Comparison of ENCODE assay signal across 15 mouse cellular contexts in the genomic region with DNA sequence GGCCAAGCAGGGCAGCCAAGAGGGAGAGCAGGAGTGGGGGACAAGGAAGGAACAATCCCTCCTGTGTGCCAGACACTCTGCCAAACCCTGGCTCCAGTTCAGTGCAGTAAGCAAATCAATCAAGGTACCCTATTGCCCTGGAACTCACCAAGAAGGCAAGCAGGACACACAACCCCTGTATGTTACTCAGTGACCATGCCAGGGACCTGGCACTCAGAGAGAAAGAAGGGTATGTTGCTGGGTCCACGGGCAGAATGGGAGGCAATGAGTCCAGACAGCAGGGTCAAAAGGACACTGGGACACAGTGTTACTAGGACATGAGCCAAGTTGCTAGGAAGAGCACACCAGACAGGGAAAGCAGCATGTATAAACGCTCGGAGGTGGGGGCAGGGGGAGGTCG. TPM values are rescaled to one million over a fixed set of nuclear protein-coding genes. Genes with fewer than 3 reads are reported as not detected.
DNase-seq lines count a peak whose midpoint lies in the region; ATAC-seq and TF ChIP-seq lines count a peak whose summit lies in the region.
"Had no signal": no experiment of that assay in that cellular context is flagged by ENCODE, and none has a peak within 500 bp of the region (broad histone marks: within the 10 kb centered on the region; RNA-seq: fewer than 3 reads in every experiment).

No protein-coding gene starts in this region.

- 62% methylated on average over 4 of the region's 4 CpGs for WGBS in midbrain, postnatal 0 days
- 66% methylated on average over 4 of the region's 4 CpGs for WGBS in midbrain, embryonic 16.5 days
- WGBS in neural tube, embryonic 15.5 days = 47% methylated on average over 4 of the region's 4 CpGs
- WGBS in intestine, postnatal 0 days = 46% methylated on average over 4 of the region's 4 CpGs

- no peaks in the 10 kb centered on the region for H3K4me1 ChIP-seq in midbrain, postnatal 0 days (ENCODE audit: insufficient read depth, low read length)
- H3K4me1 ChIP-seq in midbrain, embryonic 16.5 days (ENCODE audit: control insufficient read depth, insufficient read depth, low read length) = no peaks in the 10 kb centered on the region
- no peaks in the 10 kb centered on the region for H3K4me1 ChIP-seq in neural tube, embryonic 15.5 days
- no peaks in the 10 kb centered on the region for H3K4me1 ChIP-seq in intestine, postnatal 0 days (replicated peaks; ENCODE audit: control insufficient read depth, insufficient read depth, low read length)

- H3K9me3 ChIP-seq in midbrain, postnatal 0 days (ENCODE audit: low read length) = no peaks in the 10 kb centered on the region
- no peaks in the 10 kb centered on the region for H3K9me3 ChIP-seq in midbrain, embryonic 16.5 days (replicated peaks; ENCODE audit: control insufficient read depth, low read length, poor library complexity, severe bottlenecking)
- no peaks in the 10 kb centered on the region for H3K9me3 ChIP-seq in neural tube, embryonic 15.5 days (replicated peaks)
- H3K9me3 ChIP-seq in intestine, postnatal 0 days (ENCODE audit: control insufficient read depth) = no peaks in the 10 kb centered on the region
- H3K9me3 ChIP-seq: stomach, embryonic 15.5 days had no signal

- no peaks in the 10 kb centered on the region for H3K27me3 ChIP-seq in midbrain, postnatal 0 days (ENCODE audit: insufficient read depth, low read length)
- no peaks in the 10 kb centered on the region for H3K27me3 ChIP-seq in midbrain, embryonic 16.5 days (ENCODE audit: control insufficient read depth, insufficient read depth, low read depth, low read length)
- no peaks in the 10 kb centered on the region for H3K27me3 ChIP-seq in neural tube, embryonic 15.5 days (replicated peaks)
- H3K27me3 ChIP-seq in intestine, postnatal 0 days (replicated peaks; ENCODE audit: control insufficient read depth, insufficient read depth, low read length) = no peaks in the 10 kb centered on the region
- H3K27me3 ChIP-seq: stomach, embryonic 15.5 days had no signal

- no peak overlapping the region for H3K27ac ChIP-seq in midbrain, postnatal 0 days (ENCODE audit: low read depth, low read length)
- H3K27ac ChIP-seq in midbrain, embryonic 16.5 days (ENCODE audit: low read length) = no peak overlapping the region
- H3K27ac ChIP-seq in neural tube, embryonic 15.5 days (replicated peaks) = no peak overlapping the region
- no peak overlapping the region for H3K27ac ChIP-seq in intestine, postnatal 0 days (ENCODE audit: low read depth, low read length)
- H3K27ac ChIP-seq: stomach, embryonic 15.5 days had no signal

- no peak overlapping the region for H3K4me3 ChIP-seq in midbrain, postnatal 0 days (ENCODE audit: low read depth, low read length)
- H3K4me3 ChIP-seq in midbrain, embryonic 16.5 days (ENCODE audit: low read depth, low read length) = no peak overlapping the region
- no peak overlapping the region for H3K4me3 ChIP-seq in neural tube, embryonic 15.5 days (replicated peaks)
- H3K4me3 ChIP-seq in intestine, postnatal 0 days (ENCODE audit: low read depth, low read length) = no peak overlapping the region
- H3K4me3 ChIP-seq: stomach, embryonic 15.5 days had no signal

- DNase-seq in adrenal gland, postnatal 10 days = peak; percentile 26
- DNase-seq in adrenal gland, adult (ENCODE audit: inconsistent age in 2 of 2, low spot score in 1 of 2) = no peak
- DNase-seq in kidney, adult 18-20 months = peak; percentile 61
- no peak for DNase-seq in kidney, postnatal 4 days
- DNase-seq in midbrain, postnatal 0 days (ENCODE audit: low spot score) = peak; percentile 65
- DNase-seq: cerebellum, adult 18-20 months; heart, postnatal 4 days; lung, adult 18-20 months; thymus, postnatal 14 days had no signal

- no peak overlapping the region for H3K4me2 ChIP-seq in midbrain, postnatal 0 days (ENCODE audit: low read depth, low read length, poor library complexity, severe bottlenecking)
- H3K4me2 ChIP-seq in midbrain, embryonic 16.5 days (ENCODE audit: low read length) = no peak overlapping the region
- H3K4me2 ChIP-seq in neural tube, embryonic 15.5 days = no peak overlapping the region
- no peak overlapping the region for H3K4me2 ChIP-seq in intestine, postnatal 0 days (replicated peaks; ENCODE audit: low read depth)
- H3K4me2 ChIP-seq: stomach, embryonic 15.5 days had no signal

- H3K9ac ChIP-seq in midbrain, postnatal 0 days (replicated peaks; ENCODE audit: low read length, poor library complexity, severe bottlenecking) = no peak overlapping the region
- no peak overlapping the region for H3K9ac ChIP-seq in midbrain, embryonic 16.5 days (ENCODE audit: low read depth, low read length)
- H3K9ac ChIP-seq in neural tube, embryonic 15.5 days (replicated peaks) = no peak overlapping the region
- H3K9ac ChIP-seq in intestine, postnatal 0 days (ENCODE audit: low read depth, low read length) = no peak overlapping the region
- H3K9ac ChIP-seq: stomach, embryonic 15.5 days had no signal

- no peaks in the 10 kb centered on the region for H3K36me3 ChIP-seq in midbrain, postnatal 0 days (ENCODE audit: insufficient read depth, low read length)
- H3K36me3 ChIP-seq in midbrain, embryonic 16.5 days (ENCODE audit: control insufficient read depth, insufficient read depth, low read length) = no peaks in the 10 kb centered on the region
- no peaks in the 10 kb centered on the region for H3K36me3 ChIP-seq in neural tube, embryonic 15.5 days
- no peaks in the 10 kb centered on the region for H3K36me3 ChIP-seq in intestine, postnatal 0 days (ENCODE audit: control insufficient read depth, insufficient read depth)
- H3K36me3 ChIP-seq: stomach, embryonic 15.5 days had no signal

- no peak for TF ChIP-seq CTCF in midbrain, postnatal 0 days (IDR thresholded peaks at IDR 0.05)
- no peak for TF ChIP-seq CTCF in intestine, postnatal 0 days (IDR thresholded peaks at IDR 0.05; ENCODE audit: low read depth)

- no peak for ATAC-seq in midbrain, postnatal 0 days (ENCODE audit: low FRiP score)
- ATAC-seq in midbrain, embryonic 16.5 days = no peak
- ATAC-seq in neural tube, embryonic 15.5 days (ENCODE audit: low FRiP score) = peak; percentile 27; the same call in 1 of the 2 replicates
- no peak for ATAC-seq in intestine, postnatal 0 days
- ATAC-seq: forebrain, embryonic 16.5 days had no signal

RNA-seq across cellular contexts. Expression of gene Angpt4, which starts 14.7 kb away (rescaled TPM):
- under 1 TPM in 1 of 2 experiments, not detected in 1; 0.51 TPM for total RNA-seq in adrenal gland, postnatal 10 days (2021)
- total RNA-seq in midbrain, postnatal 0 days (2014; rRNA removed) = 0.24 and 0.38 TPM in 2 replicates
- 0.09 and 0.25 TPM in 2 replicates for polyA plus RNA-seq in midbrain, postnatal 0 days (2015; fragmentation: Nextera tagmentation; extraction: Ambion mirVana)
- 0.14 and 0.30 TPM in 2 replicates for polyA plus RNA-seq in midbrain, embryonic 16.5 days (2015; fragmentation: Nextera tagmentation; extraction: Ambion mirVana)
- 0.50 and 2.1 TPM in 2 replicates for polyA plus RNA-seq in neural tube, embryonic 15.5 days (2015; fragmentation: Nextera tagmentation; extraction: Ambion mirVana)
- 0.18 and 0.27 TPM in 2 replicates for polyA plus RNA-seq in intestine, postnatal 0 days (2015; fragmentation: Nextera tagmentation; extraction: Ambion mirVana)
- total RNA-seq: megakaryocyte-erythroid progenitor cell, adult 5-6 weeks had no signal

RNA-seq across cellular contexts. Expression of gene Fam110a, which starts 54.3 kb away (rescaled TPM):
- 1 to 10 TPM; 7.0 to 9.7 TPM for total RNA-seq in adrenal gland, postnatal 10 days (2021)
- total RNA-seq in midbrain, postnatal 0 days (2014; rRNA removed) = 25.9 and 28.7 TPM in 2 replicates
- polyA plus RNA-seq in midbrain, postnatal 0 days (2015; fragmentation: Nextera tagmentation; extraction: Ambion mirVana) = 36.1 and 43.5 TPM in 2 replicates
- polyA plus RNA-seq in midbrain, embryonic 16.5 days (2015; fragmentation: Nextera tagmentation; extraction: Ambion mirVana) = 57.5 and 59.1 TPM in 2 replicates
- polyA plus RNA-seq in neural tube, embryonic 15.5 days (2015; fragmentation: Nextera tagmentation; extraction: Ambion mirVana) = 31.3 and 32.0 TPM in 2 replicates
- polyA plus RNA-seq in intestine, postnatal 0 days (2015; fragmentation: Nextera tagmentation; extraction: Ambion mirVana) = 14.5 and 14.9 TPM in 2 replicates

Comparison
In these comparisons a context has a peak if more than half of its experiments do, and no peak if none do; other contexts are left out.
1. DNase-seq: peak in adrenal gland, postnatal 10 days (single experiment), kidney, adult 18-20 months (single experiment) and midbrain, postnatal 0 days (single experiment); none in adrenal gland, adult (0 of 2) and kidney, postnatal 4 days (0 of 2).